Mouse (Mus musculus): ENCODE results near the gene Vps18. TPM values are rescaled to one million over a fixed set of nuclear protein-coding genes. Genes with fewer than 3 reads are reported as not detected.
A peak's percentile ranks its signal among the peaks of the same experiment; 100 is the strongest.

Gene Vps18
- 15.9 and 17.9 TPM in 2 replicates for polyA plus RNA-seq (2012; rRNA removed)

GRCm38 (mm10) chr2:119288270-119288882 lies at the start of gene Vps18:
Gene Vps18 (plus strand): TSS chr2:119288740.
- peak; percentile 97 for DNase-seq (ENCODE audit: low spot score)

- no peak for DNase-seq (ENCODE audit: low spot score)
Observed at GRCm38 (mm10) chr2:119240075-119240818, 48.3 kb upstream of the Vps18 start.

GRCm38 (mm10) chr2:119240819-119241186 lies 47.7 kb upstream of the Vps18 start:
- no peak for DNase-seq (ENCODE audit: low spot score)

GRCm38 (mm10) chr2:119242548-119242947 lies 46.0 kb upstream of the Vps18 start:
- no peak for DNase-seq (ENCODE audit: low spot score)

- DNase-seq (ENCODE audit: low spot score), result no peak
Observed at GRCm38 (mm10) chr2:119245246-119245645, 43.3 kb upstream of the Vps18 start.

- DNase-seq (ENCODE audit: low spot score), result no peak
Observed at GRCm38 (mm10) chr2:119247904-119248303, 40.6 kb upstream of the Vps18 start.

GRCm38 (mm10) chr2:119249592-119250061 lies 38.9 kb upstream of the Vps18 start:
- DNase-seq (ENCODE audit: low spot score), result no peak

GRCm38 (mm10) chr2:119250377-119250776 lies 38.2 kb upstream of the Vps18 start:
- no peak for DNase-seq (ENCODE audit: low spot score)

DNA sequence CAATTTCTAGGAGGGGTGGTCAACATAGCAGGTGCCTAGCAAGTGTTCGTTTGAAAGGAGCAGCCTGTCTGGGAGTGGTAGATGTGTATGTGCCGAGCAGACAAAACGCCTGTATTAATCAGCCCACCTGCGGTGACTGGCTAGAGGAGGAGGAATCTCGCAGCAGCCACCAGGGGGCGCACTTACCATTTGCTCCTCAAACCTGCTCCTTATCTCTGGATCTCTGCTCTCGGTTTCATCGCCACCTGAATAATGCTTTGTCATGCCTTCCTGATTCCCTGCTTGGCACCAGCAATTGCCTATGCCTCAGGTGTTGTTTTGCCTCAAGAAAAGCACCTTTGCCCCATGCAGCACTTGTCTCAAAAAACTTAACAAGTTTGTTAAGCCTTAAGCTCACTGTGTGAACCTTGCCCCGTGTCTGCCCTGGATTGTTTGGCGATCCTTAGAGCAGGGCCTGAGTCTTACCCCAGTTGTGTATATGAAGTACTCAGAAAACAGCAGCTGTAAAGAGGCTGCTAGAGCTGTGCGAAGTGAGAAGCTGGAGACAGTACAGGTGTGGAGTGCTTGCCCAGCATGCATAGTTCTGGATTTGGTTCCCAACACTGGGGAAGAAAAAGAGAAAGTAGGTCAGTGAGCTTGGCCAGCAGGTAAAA lies 37.6 kb upstream of the Vps18 start:
- peak; percentile 85 for DNase-seq (ENCODE audit: low spot score)

- no peak for DNase-seq (ENCODE audit: low spot score)
Observed at GRCm38 (mm10) chr2:119254976-119255375, 33.6 kb upstream of the Vps18 start.

DNA sequence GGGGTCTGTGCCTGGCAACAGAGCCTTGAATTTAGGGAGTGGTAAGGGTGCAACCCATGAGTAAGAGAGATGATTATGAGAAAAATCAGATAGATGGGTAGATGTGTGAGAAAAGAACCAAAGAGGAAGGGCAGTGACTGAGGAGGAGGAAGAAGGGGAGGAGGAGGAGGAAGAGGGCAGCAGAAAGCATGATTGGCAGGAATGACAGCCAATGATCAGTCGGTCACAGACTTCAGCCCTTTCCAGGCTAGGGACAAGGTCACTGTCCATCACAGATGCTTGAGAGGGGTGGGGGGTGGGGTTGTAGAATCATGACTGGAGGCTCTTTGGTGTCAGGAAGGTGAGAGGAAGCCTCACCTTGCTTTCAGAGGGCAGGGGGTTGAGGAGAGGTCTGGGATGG lies 28.0 kb upstream of the Vps18 start:
- DNase-seq (ENCODE audit: low spot score), result no peak

GRCm38 (mm10) chr2:119261326-119261725 lies 27.2 kb upstream of the Vps18 start:
- no peak for DNase-seq (ENCODE audit: low spot score)

- DNase-seq (ENCODE audit: low spot score), result no peak
Observed at GRCm38 (mm10) chr2:119262978-119263377, 25.6 kb upstream of the Vps18 start.

DNA sequence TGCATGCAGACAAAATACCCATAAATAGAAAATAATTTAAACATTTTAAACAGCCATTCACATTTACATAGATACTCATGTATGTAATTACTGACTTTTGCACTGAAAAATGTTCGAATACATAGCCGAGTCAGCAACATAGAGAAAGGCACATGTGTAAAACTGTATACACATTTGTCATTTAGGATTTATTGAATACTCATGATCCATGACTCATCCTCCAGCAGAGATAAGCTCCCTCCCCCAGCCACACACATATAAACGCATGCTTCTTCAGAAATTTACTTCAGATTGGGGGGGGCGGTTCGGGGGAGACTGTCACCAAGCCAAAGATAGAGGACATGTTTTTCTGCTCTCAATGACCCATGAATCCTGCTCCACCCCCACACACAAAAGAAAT lies 24.7 kb upstream of the Vps18 start:
- DNase-seq (ENCODE audit: low spot score), result no peak

GRCm38 (mm10) chr2:119270286-119270642 lies 18.3 kb upstream of the Vps18 start:
- no peak for DNase-seq (ENCODE audit: low spot score)

DNA sequence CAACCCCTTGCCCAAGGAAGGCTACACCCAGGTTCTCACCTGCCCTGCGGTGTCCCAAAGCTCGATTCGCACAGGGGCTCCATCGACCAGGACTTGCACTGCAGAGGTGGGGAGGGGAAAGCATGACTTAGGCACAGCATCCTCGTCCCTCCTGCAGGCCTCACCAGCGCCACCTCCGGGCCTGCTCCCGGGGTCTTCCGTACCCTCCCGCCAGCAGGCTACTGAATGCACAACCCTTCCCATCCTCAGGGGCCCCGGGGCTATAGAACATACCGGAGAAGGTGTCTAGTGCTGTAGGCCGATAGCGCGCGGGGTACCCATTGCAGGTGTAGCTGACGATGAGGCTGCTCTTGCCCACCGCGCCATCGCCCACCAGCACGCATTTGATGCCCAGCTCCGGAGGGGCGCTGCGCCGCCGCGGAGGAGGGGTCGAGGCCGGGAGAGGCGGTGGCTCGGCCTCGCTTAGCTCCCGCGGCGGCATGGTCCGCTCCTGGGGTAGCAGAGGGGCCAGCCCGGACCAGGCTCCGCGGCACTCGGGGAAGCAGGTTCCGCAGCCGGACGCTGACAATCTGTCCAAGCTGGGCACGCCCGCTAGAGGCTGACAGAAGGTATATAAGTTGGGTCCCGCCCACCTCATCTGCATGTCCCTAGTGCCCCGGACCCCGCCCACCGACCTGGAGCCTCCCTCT lies 17.8 kb upstream of the Vps18 start, which contains the start of gene Rhov:
Gene Rhov (minus strand): TSS at position 630 of the 689 bp plus-strand sequence.
- DNase-seq (ENCODE audit: low spot score), result peak; percentile 63

DNA sequence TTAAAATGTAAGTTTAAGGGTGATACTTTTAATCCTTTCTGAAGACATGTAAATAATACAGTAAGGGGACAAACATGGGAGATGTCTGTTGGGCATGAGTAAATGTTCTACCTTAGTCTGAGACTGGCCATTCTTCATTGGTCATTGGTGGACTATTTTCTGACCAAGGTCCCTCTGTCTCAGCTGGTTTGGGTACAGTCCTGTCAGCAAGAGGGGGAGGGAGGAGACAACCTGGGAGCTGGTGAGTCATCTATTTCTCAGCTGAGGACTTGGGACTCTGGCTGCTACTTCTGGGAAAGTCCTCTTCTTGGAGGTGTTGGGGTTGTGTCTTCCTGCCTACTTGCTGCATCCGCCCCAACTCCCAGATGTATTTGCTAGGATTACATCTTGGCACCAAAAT lies 14.4 kb upstream of the Vps18 start:
- DNase-seq (ENCODE audit: low spot score), result no peak

GRCm38 (mm10) chr2:119276926-119277325 lies 11.6 kb upstream of the Vps18 start:
- DNase-seq (ENCODE audit: low spot score), result no peak

- no peak for DNase-seq (ENCODE audit: low spot score)
Observed at GRCm38 (mm10) chr2:119277810-119278209, 10.7 kb upstream of the Vps18 start.

DNA sequence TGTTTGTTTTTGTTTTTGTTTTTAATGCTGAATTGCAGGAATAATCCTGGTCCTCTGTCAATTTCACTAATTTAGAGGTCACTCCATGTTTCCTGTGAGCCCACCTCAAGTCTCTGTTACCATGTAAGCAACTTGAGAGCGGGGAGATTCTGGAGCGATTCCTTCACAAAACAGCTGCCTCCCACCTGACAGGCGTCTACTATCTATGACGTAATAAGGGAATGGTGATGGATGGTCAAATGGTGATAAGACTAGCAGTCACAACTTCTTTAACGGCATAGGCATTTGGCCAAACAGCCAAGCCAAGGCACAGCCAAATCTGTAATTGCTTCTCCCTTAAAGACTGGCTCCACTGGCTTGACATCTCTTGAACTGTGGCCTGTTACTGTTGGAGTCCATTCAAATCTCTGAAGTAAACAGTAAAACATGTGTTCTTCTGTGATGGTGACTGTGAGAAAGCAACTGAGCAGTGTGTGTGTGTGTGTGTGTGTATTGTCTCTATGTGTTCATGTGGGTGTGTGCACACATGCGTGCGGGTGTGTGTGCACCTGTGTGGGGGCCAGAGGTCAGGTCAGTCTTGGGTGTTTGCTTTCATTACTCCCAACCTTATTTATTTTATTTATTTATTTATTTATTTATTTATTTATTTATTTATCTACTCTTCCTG lies 6.5 kb upstream of the Vps18 start:
- no peak for DNase-seq (ENCODE audit: low spot score)

DNA sequence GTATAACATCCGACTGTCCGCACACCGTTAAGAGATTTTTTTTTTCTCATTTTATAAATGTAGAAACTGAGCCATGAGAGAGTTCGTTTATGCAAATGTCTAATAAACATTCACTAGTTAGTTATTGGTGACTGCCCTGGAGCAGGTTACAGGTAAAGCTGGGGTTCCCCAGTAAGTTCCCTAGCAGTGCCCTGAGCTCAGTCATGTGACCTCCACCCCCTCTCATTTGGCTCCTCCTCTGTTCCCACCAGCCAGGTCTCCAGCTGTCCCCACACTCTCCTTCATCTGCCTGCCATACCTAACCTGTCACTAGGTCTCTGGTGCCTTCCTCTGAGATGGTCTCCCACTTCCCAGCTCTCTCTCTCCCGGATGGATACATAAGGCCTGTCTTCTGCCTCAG lies 1.2 kb upstream of the Vps18 start:
- no peak for DNase-seq (ENCODE audit: low spot score)

- no peak for DNase-seq (ENCODE audit: low spot score)
Observed at GRCm38 (mm10) chr2:119289014-119289416, 475 bp downstream of the Vps18 start.
